Mouse (Mus musculus) common myeloid progenitor, adult 5-6 weeks (primary cell): Measurements from ENCODE around the gene Srcap. TPM values are rescaled to one million over a fixed set of nuclear protein-coding genes. Genes with fewer than 3 reads are reported as not detected.
"Not testable (repeated sequence)": the region's sequence is repeated elsewhere in the genome, so short reads cannot be mapped to it uniquely, and the experiment has no call there.

Experiments used
- ATAC-seq: replicated peaks from 2 replicates; pipeline ENCODE4 v1.8.0; 2016; ENCODE audit warnings: low read depth, mild to moderate bottlenecking, moderate TSS enrichment, inconsistent platforms; ENCODE audit not compliant: poor library complexity, severe bottlenecking
- total RNA-seq: library from RNA; stranded (forward); fragments of 200-1000, 187-1606 nt; gene quantifications from 2 replicates; pipeline ENCODE4 v1.2.3, GENCODE M21; 2017

Gene Srcap
- total RNA-seq, 1 experiment from 2014 or later, result 62.1 TPM

DNA sequence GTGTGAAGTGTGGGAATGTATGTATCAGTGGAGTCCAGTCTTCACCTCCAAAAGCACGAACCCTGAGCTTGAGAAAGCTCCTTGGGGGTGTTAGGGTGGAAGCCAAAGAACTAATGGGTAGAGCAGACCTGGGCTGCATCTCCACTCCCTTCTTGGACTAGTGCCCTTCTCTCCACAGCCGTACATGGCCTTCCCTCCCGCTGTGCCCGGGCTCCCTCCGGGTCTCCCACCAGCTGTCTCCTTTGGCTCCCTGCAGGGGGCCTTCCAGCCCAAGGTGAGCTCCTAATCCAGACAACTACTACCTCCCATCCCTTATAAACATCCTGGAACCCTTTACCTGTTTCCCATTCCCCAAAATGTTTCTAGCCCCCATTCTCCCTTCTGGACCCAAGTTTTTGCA lies 26.4 kb upstream of the Srcap start:
- no peak for ATAC-seq

GRCm38 (mm10) chr7:127488364-127488763 lies 23.4 kb upstream of the Srcap start:
- ATAC-seq, result not testable (repeated sequence)

- no peak for ATAC-seq
These were observed 21.8 kb upstream of the Srcap start for GRCm38 (mm10) chr7:127489982-127490381.

DNA sequence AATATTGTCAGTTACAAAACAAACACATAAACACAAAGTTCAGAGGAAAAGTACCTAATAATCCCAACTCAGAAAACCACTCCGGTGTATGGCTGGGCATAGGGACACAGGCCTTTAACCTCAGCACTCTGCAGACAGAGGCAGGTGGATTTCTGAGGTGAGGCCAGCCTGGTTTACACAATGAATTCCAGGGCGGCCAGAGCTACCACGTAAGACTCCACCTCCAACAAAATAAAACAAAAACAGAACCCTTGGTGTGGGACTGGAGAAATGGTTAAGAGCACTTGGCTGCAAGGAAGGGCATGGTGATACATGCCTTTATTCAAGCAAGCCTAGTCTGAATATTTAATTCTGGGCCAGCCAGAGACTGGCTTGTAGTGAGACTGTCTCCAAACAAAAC lies 19.9 kb upstream of the Srcap start:
- no peak for ATAC-seq

GRCm38 (mm10) chr7:127494648-127495047 lies 17.1 kb upstream of the Srcap start:
- ATAC-seq, result no peak

DNA sequence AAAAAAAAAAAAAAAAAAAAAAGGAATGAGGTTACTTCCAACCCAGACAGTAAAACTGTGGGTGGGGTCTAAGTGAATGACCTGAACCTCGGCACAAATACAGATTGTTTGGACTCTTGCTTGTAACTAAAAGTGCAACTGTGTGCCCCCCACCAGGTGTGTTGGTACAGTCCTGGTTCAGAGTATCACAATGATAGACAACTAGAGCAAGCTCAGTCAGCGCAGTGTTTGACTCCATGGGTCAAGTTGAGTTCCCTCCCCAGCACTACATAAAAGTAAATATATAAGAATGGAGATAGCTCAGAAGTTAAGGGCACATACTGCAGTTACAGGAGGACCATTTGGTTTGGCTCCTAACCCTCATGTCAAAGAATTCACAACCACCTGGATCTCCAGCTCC lies 14.4 kb upstream of the Srcap start:
- ATAC-seq, result no peak

- no peak; the same call in 1 of the 2 replicates for ATAC-seq
These were observed 13.4 kb upstream of the Srcap start for GRCm38 (mm10) chr7:127498407-127498806.

- ATAC-seq, result no peak
These were observed 3.5 kb upstream of the Srcap start for GRCm38 (mm10) chr7:127508291-127508690.

DNA sequence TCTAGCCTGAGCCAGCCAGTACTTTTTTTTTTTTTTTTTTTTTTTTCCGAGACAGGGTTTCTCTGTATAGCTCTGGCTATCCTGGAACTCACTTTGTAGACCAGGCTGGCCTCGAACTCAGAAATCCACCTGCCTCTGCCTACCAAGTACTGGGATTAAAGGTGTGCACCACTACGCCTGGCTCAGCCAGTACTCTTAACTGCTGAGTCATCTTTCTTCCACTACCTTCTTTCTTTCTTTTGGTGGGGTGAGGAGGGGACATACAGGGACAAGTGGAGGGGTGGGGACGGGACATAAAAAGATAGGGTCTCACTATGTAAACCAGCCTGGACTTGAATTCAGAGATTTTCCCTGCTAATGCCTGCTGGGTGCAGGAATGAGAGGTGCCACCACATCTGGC lies 2.0 kb upstream of the Srcap start:
- not testable (repeated sequence) for ATAC-seq

- ATAC-seq, result no peak
These were observed 542 bp upstream of the Srcap start for GRCm38 (mm10) chr7:127511241-127511640.

DNA sequence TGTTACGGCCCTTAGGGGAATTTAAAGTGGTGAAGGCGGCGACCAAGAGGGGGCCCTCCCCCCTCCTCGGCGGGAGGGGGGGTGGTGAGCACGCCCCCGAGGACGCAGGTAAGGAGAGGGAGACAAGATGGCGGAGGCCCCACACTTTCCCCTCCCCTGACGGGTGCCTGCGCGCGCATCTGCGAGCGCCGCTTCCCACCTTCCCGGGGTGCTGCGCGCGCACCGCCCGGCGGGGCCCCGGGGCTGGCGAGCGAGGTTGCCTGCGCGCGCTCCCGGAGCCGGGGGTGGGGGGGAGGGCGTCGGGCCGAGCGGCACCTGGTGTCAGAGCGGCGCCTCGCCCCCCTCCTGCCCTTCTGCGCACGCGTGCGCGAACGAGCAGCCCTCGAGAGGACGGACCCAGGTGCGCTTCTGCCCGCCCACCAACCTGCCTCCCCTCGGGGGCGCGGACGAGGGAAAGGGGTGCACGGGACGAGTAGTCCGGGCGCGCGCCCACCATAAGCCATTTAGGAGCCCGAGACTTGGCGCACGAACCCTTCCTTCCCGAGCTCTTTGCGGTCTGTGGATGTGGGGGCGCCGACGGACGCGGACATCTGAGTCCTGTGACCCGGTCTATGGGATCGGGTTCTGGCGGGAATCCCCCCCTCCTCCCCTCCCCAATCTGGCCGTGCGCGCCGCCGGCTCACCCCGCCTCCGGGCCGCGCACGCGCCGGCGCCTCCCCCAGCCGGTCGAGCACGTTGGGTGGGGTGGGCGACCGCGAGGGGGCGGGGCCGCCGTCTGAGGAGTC lies 640 bp downstream of the Srcap start:
- ATAC-seq, result peak; percentile 66

GRCm38 (mm10) chr7:127513016-127513390 lies 1.2 kb downstream of the Srcap start:
- no peak for ATAC-seq

DNA sequence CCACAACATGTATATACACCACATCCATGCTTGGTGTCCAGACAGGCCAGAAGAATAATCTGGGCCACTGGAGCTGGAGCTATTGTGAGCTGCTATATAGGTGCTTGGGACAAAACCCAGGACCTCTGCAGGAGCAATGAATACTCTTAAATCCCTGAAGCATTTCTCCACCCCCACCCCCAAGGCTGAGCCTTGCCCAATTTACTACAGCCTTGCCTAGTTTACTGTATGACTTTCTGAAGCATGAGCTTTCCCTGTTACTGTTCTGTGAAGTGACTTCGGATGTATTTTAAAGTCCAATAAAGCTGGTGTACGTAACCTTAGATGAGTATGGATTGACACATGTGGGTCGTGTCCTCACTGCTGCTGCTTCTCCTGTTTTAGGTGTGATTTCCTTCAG lies 2.0 kb downstream of the Srcap start:
- ATAC-seq, result no peak

DNA sequence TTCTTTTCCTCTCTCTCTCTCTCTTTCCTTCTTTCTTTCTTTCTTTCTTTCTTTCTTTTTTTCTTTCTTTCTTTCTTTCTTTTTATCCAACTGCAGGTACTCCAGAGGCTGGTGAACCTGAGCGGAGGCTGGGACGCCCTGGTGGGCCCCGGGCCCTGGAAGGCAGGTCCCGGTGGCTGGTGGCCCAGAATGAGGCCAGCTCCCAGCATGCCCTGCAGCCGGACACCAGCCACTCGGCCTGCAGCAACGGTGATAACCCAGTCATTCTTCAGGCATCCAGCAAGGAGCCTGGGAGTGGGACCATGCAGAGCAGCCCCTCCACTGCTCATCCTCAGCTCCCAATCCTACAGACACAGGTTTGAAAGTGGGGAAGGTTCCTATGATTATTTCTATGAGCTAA lies 4.1 kb downstream of the Srcap start:
- ATAC-seq, result no peak

DNA sequence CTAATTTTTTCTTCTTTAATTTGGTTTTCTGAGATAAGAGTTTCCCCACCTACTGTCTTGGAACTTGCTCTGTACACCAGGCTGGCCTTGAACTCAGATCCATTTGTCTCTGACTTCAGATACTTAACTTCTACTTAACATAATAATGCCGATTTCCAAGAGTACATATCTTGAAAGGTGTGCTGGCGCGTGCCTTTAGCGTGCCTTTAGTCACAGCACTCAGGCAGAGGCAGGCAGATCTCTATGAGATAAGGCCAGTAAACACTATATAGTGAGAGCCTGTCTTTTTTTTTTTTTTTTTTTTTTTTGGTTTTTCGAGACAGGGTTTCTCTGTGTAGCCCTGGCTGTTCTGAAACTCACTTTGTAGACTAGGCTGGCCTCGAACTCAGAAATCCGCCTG lies 4.6 kb downstream of the Srcap start:
- ATAC-seq, result no peak

- ATAC-seq, result no peak
These were observed 7.5 kb downstream of the Srcap start, which contains the start of gene Gm42715 for GRCm38 (mm10) chr7:127519284-127519683. Gene Gm42715, plus strand, starts transcription at chr7:127519584.

DNA sequence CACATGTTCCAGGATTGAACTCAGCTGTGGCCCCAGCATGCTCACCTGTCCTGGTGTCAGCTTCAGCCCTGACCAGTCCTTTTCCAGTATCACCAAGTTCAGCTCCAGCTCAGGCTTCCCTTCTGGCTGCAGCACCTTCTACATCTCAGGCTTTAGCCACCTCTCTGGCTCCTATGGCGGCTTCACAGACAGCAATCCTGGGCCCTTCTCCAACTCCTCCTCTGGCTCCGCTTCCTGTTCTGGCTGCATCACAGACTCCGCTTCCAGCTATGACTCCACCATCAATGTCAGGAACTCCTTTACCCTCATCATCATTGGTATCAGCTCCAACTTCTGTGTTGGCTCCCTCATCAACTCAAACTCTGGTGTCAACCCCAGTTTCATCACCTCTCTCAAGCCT lies 29.9 kb downstream of the Srcap start:
- no peak for ATAC-seq

DNA sequence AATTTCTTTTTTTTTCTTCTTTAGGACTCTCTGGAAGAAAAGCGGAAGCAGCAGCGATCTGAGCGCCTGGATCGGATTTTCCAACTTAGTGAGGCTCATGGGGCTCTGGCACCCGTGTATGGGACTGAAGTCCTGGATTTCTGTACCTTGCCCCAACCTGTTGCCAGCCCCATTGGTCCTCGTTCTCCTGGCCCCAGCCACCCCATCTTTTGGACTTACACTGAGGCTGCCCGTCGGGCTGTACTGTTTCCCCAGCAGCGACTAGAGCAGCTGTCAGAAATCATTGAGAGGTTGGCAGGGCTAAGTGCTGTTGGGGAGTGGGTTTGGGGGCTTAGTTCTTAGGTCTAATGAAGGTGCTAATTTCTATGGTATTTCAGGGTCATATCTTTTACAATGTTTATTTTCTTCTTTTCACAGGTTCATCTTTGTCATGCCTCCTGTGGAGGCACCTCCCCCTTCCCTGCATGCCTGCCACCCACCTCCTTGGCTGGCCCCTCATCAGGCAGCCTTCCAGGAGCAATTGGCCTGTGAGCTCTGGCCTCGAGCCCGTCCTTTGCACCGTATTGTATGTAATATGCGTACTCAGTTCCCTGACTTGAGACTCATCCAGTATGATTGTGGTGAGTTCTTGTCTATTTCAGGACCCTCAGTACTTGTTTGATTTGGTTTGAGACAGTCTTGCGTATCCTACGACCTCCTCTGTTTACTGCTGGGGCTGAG lies 37.5 kb downstream of the Srcap start:
- no peak for ATAC-seq

DNA sequence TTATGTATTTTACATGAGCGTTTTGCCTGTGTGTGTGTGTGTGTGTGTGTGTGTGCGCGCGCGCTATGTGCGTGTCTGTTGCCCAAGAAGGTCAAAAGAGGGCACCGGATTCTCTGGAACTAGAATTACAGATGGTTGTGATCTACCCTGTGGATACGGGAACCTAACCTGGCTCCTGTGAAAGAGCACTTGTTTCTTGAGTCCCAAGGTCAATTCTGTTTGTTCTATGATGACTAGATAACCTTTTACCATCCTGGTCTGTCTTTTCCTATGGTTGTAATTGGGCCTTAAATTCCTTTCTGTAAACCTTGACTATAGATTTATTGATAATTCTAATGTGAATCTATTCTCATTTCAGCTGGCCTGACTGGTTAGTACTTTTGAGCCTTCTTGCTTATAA lies 39.8 kb downstream of the Srcap start:
- no peak for ATAC-seq

DNA sequence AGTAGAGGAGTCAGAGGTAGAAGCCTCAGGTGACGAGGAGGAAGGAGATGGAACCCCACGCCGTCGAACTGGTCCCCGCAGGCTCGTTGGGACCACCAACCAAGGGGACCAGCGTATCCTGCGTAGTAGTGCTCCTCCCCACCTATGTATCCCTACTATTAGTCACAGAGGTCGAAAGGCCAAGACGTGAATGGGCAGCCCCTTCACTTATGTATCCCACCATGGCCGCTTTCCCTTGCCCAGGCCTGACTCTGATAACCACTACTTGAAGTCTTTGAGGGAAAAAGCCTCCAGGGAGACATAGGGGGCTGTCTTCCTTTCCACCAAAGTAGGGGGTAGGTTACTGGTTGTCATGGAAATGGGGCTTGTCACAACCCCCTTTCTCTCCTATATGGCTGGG lies 48.8 kb downstream of the Srcap start:
- ATAC-seq, result no peak

DNA sequence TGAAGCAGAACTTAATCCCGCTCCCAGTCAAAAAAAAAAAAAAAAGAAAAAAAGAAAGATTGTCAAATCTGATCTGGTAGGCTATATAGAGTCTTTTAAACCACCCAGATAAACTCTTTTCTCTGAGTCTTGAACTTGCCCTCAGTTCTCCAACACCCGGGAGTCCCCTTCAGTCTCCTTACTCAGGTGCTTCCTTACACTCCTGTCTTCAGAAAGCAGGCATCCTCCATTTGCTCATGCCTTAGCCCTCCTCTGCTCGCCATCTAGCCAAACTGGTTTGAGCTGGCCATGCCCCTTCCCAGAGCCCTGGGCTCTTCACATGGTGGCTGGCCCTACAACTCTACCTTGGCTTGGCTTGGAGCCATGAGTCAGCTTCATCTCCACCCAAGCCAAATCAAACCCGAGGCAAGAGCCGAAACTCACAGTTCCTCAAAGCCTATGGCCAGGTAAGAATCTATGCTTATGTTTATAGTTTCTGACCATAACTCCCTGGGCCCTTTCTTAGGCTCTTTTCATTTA lies 49.6 kb downstream of the Srcap start, which contains the start of gene Tmem265:
Gene Tmem265 (plus strand): TSS at position 51 of the 519 bp plus-strand sequence.
- no peak for ATAC-seq
